Mouse (Mus musculus): ENCODE results near the gene Traf3.

DNA sequence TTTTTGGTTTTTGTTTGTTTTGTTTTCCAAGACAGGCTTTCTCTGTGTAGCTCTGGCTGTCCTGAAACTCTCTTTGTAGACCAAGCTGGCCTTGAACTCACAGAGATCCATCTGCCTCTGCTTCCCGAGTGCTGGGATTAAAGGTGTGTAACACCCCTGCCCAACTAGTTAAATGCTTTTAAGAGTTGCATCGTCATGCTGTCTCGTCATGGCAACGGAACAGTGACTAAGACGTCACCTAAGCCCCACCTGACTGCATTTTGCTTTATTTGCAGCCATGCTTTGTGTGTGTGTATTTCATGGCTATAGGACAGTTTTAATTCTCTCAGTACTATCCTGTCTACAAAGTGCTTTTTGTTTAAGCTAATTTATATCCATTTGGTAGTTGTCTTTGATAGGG is 45.6 kb downstream of the Traf3 start:
- TF ChIP-seq CTCF (IDR thresholded peaks at IDR 0.05; ENCODE audit: low read depth), result no peak
- no peak for TF ChIP-seq EP300 (optimal IDR thresholded peaks at IDR 0.05)

All from stomach, postnatal 0 days (tissue).